Mouse (Mus musculus) olfactory bulb, adult 2 months (tissue): ENCODE data around the gene Epas1. TPM values are rescaled to one million over a fixed set of nuclear protein-coding genes. Genes with fewer than 3 reads are reported as not detected.

Experiments
- H3K27ac ChIP-seq: fragments of 200-500 bp; 2 replicates; pipeline ENCODE4 v1.5.1; 2012; ENCODE audit warnings: low read depth, low read length; ENCODE audit not compliant: insufficient read depth
- H3K4me1 ChIP-seq: fragments of 200-500 bp; 2 replicates; pipeline ENCODE4 v1.6.1; 2012; ENCODE audit warnings: low read length; ENCODE audit not compliant: control insufficient read depth, insufficient read depth
- H3K4me3 ChIP-seq: fragments of 200-500 bp; 2 replicates; pipeline ENCODE4 v1.5.1; 2012; ENCODE audit warnings: mild to moderate bottlenecking, low read depth, low read length, moderate library complexity; ENCODE audit not compliant: insufficient read depth
- CTCF ChIP-seq: fragments of 200-500 bp; IDR thresholded peaks from 2 replicates; pipeline ENCODE4 v1.5.1; 2012; ENCODE audit warnings: low read depth, mild to moderate bottlenecking, low read length, moderate library complexity; ENCODE audit not compliant: insufficient read depth
- POLR2A ChIP-seq: fragments of 200-500 bp; IDR thresholded peaks from 2 replicates; pipeline ENCODE4 v1.6.1; 2012; ENCODE audit warnings: mild to moderate bottlenecking, low read depth, low read length, moderate library complexity; ENCODE audit not compliant: insufficient read depth
- WGBS: fragments of 180-500 bp; shearing (Covaris S2); methylation state at CpG from one replicate; pipeline ENCODE4 v1.1.7; 2018; 5-methylcytosine and 5-hydroxymethylcytosine counted together
- polyA plus RNA-seq: library from polyadenylated mRNA; stranded (reverse); fragments of >200 nt; gene quantifications from 2 replicates; pipeline ENCODE4 v1.2.4, GENCODE M21; 2012; ENCODE audit warnings: low replicate concordance; ENCODE audit not compliant: missing spikeins, insufficient read depth, insufficient read length

Epas1 gene
- polyA plus RNA-seq, 1 experiment: not detected

DNA sequence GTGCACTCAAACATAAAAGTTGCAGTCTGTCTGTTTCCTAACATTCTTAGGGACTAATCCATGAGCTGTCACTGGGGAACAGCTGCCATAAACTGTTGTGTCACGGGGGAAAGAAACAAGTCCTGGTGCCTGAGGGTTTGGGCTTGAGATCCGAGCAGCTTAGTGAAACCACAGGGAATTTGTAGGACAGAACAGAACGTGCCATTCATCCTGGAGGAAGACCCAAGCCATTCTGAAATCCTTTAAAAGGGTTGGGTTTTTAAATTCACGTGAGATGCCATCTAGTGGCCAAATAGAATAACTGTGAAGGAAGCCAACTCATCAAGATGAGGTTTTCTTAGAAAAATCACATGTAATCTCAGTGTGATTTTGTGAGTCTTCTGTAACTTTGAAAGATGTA lies 58.5 kb downstream of the Epas1 start:
- WGBS: 3% methylated on average over 4 of the region's 4 CpGs
- Histone ChIP-seq H3K27ac (no peak overlapping the region), H3K4me3 (no peak overlapping the region), H3K4me1 (peaks cover 4% of the 10 kb centered on the region; the same call in 1 of the 2 replicates)
- TF ChIP-seq CTCF (no peak), POLR2A (no peak)

DNA sequence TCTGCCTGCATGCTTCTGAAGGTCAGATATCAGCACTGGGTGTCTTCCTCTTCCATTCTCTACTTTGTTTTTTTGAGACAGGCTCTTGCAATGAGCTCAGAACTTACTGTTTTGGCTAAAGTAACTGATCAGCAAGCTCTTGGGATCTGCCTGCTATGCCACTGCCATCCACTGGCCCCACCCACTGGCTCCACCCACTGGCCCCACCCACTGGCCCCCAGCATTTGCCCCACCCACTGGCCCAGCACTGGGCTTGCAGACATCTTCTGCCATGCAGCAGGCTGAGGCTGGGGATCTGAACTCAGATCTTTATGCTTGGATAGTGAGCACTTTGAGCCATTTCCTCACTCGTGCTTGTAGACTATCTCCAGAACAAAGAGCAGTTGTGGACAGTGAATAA lies 60.8 kb downstream of the Epas1 start:
- WGBS: 49% methylated on average over 1 of the region's 1 CpGs
- H3K4me1 ChIP-seq: peaks cover 6% of the 10 kb centered on the region; the same call in 1 of the 2 replicates
- TF ChIP-seq CTCF (no peak), POLR2A (no peak)
- H3K4me3 ChIP-seq: no peak overlapping the region
- no peak overlapping the region for H3K27ac ChIP-seq

DNA sequence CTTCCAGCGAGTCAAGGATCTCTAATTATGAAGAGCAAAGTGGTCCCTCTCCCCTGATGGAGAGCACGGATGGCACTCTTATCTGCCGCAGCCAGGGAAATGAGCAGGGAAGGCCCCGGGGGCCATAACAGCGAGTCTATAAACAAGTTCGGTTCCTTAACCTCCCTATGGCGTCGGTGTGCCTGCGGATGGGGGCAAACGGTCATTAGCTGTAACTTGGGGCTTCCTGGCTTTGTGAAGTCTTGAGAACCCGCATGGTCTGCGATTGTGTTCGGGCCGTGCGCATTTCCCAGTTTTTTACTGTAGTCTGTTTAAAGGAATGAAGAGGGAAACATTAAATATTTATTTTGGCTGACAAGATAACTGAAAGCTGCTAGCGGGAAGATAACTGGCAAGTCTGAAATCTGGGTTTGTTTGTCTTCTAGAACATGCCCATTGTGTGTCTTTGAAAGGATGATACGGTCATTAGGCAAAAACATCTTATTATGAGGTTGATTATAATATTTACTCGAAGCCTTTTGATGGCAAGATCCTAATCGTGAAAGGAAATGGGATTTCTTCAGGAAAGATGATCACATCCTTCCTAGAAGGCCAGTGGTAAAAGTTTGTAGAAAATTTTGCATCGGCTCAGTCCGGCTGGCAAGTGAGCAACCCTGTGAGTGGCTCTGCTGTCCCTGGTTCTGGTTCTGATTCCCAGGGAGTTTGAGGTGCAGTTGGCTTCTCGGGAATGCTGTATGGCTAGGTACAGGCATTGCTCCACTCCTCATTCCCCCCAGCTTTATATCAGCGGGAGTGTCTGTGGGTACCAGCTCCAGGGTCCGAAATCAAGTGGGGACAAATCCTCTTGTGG lies 61.7 kb downstream of the Epas1 start:
- TF ChIP-seq POLR2A: no peak
- no peak for TF ChIP-seq CTCF
- H3K4me3 ChIP-seq: no peak overlapping the region
- no peak overlapping the region for H3K27ac ChIP-seq
- H3K4me1 ChIP-seq: peaks cover 6% of the 10 kb centered on the region; the same call in 1 of the 2 replicates
- WGBS: 76% methylated on average over 24 of the region's 24 CpGs

DNA sequence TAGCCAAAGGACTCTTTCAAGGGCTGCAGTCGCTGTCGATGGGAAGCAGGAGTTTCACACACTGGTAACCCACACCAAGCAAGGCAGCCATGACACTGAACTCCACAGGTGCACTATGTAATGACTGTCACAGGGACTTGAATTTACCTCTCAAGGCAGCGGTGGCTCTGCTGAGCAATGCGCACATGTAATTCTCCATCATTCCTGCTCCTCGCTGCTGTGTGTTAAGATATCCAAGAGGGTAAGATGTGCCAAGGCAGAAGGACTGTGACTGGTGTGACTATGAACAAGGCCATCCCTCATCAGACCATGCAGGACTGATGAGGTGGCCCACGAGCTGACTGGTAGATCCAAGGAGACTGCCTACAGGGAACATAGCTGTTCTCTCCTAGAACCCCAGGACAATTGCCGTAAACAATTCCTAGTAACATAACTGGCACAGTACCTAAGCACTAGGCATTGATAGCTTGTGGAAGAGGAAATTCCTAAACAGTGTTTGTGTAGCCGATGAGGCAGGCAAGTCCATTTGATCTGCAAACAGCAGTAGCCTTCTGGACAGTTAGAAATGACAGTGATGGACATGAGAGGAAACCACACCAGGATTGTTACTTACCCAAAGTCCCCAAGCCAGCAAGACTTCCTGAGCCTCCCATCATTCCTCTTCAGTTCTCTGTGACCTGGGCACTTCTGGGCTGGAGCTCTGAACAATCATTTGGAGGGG lies 68.7 kb downstream of the Epas1 start:
- no peak overlapping the region for H3K27ac ChIP-seq
- no peak overlapping the region for H3K4me3 ChIP-seq
- peaks cover 3% of the 10 kb centered on the region; the same call in 1 of the 2 replicates for H3K4me1 ChIP-seq
- TF ChIP-seq POLR2A (no peak), CTCF (no peak)
- WGBS: 84% methylated on average over 8 of the region's 8 CpGs

DNA sequence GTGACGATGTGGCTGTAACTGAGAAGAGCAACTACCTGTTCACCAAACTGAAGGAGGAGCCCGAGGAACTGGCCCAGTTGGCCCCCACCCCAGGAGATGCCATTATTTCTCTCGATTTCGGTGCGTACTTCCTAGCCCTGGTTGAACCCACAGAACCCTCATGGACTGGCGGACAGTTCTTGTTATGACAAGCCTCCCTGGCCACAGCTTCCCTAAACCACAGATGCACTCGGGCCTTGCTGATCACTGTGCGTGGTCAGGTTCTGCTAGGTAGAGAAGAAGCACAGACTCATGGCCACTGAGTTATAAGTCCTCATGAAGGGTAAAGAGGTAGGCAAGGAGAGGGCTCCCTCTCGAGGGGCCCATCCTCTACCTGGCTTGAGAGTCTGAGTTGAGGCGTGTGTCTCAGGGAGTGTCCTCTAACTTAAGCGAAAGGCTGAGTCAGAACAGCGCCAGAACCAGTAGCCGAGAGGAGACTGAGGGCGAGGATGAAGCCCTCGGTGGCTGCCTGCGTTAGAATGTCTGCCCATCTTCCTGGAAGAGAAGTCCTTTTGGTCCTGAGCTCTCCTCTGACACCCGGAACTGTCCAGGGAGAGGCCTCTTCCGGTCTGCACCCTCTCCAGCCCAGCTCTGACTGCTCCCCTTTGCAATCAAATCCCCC lies 71.1 kb downstream of the Epas1 start:
- TF ChIP-seq POLR2A (no peak), CTCF (no peak)

DNA sequence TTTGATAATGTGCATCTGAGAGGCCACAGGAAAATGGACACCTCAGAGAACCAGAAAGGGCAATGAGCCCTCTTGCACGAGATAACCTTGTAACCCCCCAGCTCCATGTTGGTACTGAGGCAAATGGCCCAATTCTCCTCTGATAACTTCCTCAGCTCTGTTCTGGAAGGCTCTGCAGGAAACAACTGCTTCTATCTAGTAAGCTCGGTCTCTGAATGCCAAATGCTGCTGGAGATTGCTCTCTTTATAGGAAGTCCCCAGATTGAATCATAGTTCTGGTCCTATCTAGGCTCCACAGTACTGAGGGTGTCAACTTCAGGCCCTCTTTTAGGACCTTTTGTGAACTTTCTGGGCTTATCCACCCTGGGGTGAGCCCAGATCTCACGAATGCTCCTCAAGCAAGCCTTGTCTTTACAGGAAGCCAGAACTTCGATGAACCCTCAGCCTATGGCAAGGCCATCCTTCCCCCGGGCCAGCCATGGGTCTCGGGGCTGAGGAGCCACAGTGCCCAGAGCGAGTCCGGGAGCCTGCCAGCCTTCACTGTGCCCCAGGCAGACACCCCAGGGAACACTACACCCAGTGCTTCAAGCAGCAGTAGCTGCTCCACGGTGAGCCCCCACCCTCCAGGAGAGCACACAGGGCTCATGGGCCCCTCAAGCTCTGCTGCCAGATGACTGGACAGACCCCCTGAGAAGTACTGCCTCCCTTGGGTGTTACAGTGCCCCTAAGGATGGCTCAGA lies 71.8 kb downstream of the Epas1 start:
- Histone ChIP-seq H3K4me3 (no peak overlapping the region), H3K27ac (no peak overlapping the region), H3K4me1 (no peaks in the 10 kb centered on the region)
- TF ChIP-seq CTCF (no peak), POLR2A (no peak)
- WGBS: 91% methylated on average over 9 of the region's 9 CpGs

More for the DNA sequence above, 71.1 kb downstream of the Epas1 start:
- Histone ChIP-seq H3K4me3 (no peak overlapping the region), H3K27ac (no peak overlapping the region), H3K4me1 (no peaks in the 10 kb centered on the region)
- WGBS: 93% methylated on average over 18 of the region's 18 CpGs

DNA sequence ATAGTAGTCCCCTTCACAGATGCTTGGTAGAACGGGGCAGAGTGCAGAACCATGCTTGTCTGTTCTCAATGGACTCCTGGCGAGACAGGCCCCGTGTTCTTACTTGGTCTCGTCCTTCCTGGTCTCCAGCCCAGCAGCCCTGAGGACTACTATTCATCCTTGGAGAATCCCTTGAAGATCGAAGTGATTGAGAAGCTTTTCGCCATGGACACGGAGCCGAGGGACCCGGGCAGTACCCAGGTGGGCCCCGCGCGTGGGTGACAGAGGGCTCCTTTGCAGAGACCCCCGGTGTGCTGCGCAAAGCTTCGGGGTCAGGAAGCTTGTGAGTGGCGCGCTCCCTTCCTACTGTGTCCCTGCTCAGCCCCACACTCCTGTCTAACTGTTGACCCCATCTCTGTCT lies 72.9 kb downstream of the Epas1 start:
- TF ChIP-seq CTCF (no peak), POLR2A (no peak)
- 94% methylated on average over 17 of the region's 17 CpGs for WGBS
- H3K4me1 ChIP-seq: no peaks in the 10 kb centered on the region
- no peak overlapping the region for H3K4me3 ChIP-seq
- no peak overlapping the region for H3K27ac ChIP-seq

DNA sequence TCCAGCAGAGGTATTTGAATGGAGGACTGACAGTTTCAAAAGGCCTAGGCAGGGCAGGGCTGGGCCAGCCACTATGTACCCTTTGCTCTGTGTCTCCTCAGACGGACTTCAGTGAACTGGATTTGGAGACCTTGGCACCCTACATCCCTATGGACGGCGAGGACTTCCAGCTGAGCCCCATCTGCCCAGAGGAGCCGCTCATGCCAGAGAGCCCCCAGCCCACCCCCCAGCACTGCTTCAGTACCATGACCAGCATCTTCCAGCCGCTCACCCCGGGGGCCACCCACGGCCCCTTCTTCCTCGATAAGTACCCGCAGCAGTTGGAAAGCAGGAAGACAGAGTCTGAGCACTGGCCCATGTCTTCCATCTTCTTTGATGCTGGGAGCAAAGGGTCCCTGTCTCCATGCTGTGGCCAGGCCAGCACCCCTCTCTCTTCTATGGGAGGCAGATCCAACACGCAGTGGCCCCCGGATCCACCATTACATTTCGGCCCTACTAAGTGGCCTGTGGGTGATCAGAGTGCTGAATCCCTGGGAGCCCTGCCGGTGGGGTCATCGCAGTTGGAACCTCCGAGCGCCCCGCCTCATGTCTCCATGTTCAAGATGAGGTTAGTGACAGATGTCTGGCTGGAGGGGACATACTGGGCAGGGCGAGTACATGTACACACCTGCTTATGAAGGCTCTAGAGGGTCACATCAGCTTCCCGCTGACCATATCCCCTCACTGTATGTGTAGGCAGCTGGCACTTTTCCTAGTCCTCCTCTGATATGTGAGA lies 74.1 kb downstream of the Epas1 start:
- TF ChIP-seq POLR2A: no peak
- TF ChIP-seq CTCF: no peak
- 96% methylated on average over 19 of the region's 19 CpGs for WGBS
- no peaks in the 10 kb centered on the region for H3K4me1 ChIP-seq
- no peak overlapping the region for H3K27ac ChIP-seq
- H3K4me3 ChIP-seq: no peak overlapping the region
